Mouse (Mus musculus) intestine, embryonic 15.5 days (tissue): ENCODE measurements at regions not wholly inside any gene's neighbourhood (a gene's known extent, or its start where the extent isn't known, plus 50 kb on each side); places are given as distances from the start of the nearest gene placed in this dataset.

ENCODE experiments used
- ATAC-seq: fragments of 200-750 bp; cut with Nextera tagmentation; 2 replicates; pipeline ENCODE4 v1.8.0; 2017; ENCODE audit warnings: moderate TSS enrichment, moderate library complexity
- H3K27ac ChIP-seq: fragments of 300-500 bp; sonication (generic); 2 replicates; pipeline ENCODE4 v1.5.1; 2015; ENCODE audit warnings: mild to moderate bottlenecking, inconsistent platforms
- H3K27me3 ChIP-seq: fragments of 300-500 bp; sonication (generic); replicated peaks from 2 replicates; pipeline ENCODE4 v1.6.1; 2015; ENCODE audit warnings: inconsistent platforms
- H3K36me3 ChIP-seq: fragments of 300-500 bp; sonication (generic); 2 replicates; pipeline ENCODE4 v1.6.1; 2015; ENCODE audit warnings: inconsistent platforms
- H3K4me1 ChIP-seq: fragments of 300-500 bp; sonication (generic); replicated peaks from 2 replicates; pipeline ENCODE4 v1.6.1; 2015; ENCODE audit warnings: inconsistent platforms
- H3K4me2 ChIP-seq: fragments of 300-500 bp; sonication (generic); replicated peaks from 2 replicates; pipeline ENCODE4 v1.6.1; 2015; ENCODE audit warnings: mild to moderate bottlenecking, inconsistent platforms
- H3K4me3 ChIP-seq: fragments of 300-500 bp; sonication (generic); replicated peaks from 2 replicates; pipeline ENCODE4 v1.5.1; 2015; ENCODE audit warnings: inconsistent platforms
- H3K9ac ChIP-seq: fragments of 300-500 bp; sonication (generic); 2 replicates; pipeline ENCODE4 v1.6.1; 2015; ENCODE audit warnings: inconsistent platforms
- H3K9me3 ChIP-seq: fragments of 300-500 bp; sonication (generic); 2 replicates; pipeline ENCODE4 v1.6.1; 2016; ENCODE audit warnings: inconsistent platforms
- WGBS: fragments of 180-500 bp; shearing (Covaris S2); methylation state at CpG from one replicate; pipeline ENCODE4 v1.1.7; 2015; 5-methylcytosine and 5-hydroxymethylcytosine counted together

DNA sequence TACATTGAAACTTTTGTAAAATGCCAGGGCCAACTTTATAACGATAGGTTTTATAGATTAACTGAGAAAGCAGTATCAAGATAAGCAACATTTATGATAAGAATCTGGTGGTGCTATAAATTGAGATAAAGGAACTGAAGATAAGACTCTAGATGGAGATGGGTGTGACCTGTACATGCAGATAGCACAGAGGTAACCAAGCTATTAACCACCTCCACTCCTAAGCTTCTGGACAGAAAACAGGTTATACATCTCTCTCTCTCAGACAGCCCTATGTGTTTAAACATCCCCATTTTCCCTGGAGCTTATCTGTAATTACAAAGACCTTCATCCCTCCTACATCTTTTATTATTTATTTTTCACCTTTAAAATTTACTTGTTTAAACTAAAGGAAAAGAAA is 590.5 kb upstream of the Nrg3 start:
- no peaks in the 10 kb centered on the region for H3K36me3 ChIP-seq
- H3K4me2 ChIP-seq, result no peak overlapping the region
- peak; percentile 81 for ATAC-seq
- no peaks in the 10 kb centered on the region for H3K4me1 ChIP-seq
- no peaks in the 10 kb centered on the region for H3K27me3 ChIP-seq
- no peaks in the 10 kb centered on the region for H3K9me3 ChIP-seq
- WGBS, result 67% methylated on average over 1 of the region's 1 CpGs
- H3K27ac ChIP-seq, result no peak overlapping the region
- H3K4me3 ChIP-seq, result no peak overlapping the region
- no peak overlapping the region for H3K9ac ChIP-seq

DNA sequence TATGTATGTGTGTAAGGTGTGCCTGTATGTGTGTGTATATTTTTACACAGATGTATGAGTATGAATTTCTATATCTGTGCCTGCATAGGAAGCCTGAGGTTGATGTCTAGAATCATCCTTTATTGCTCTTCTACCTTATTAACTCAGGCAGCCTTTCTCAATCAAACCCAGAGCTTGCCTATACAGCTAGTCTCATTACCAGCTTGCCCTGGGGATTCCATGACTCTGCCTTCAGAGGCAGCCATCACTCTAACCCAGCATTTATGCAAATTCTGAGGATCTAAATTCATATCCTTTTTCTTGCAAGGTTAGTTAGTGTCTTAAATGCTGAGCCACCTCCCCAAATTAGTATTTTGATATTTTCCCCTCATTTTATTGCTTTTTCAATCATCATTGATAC is 569.0 kb upstream of the Nrg3 start:
- no peaks in the 10 kb centered on the region for H3K9me3 ChIP-seq
- H3K4me2 ChIP-seq, result no peak overlapping the region
- H3K36me3 ChIP-seq, result no peaks in the 10 kb centered on the region
- no peak for ATAC-seq
- no peak overlapping the region for H3K9ac ChIP-seq
- H3K4me3 ChIP-seq, result no peak overlapping the region
- no peak overlapping the region for H3K27ac ChIP-seq
- H3K27me3 ChIP-seq, result no peaks in the 10 kb centered on the region
- H3K4me1 ChIP-seq, result no peaks in the 10 kb centered on the region

DNA sequence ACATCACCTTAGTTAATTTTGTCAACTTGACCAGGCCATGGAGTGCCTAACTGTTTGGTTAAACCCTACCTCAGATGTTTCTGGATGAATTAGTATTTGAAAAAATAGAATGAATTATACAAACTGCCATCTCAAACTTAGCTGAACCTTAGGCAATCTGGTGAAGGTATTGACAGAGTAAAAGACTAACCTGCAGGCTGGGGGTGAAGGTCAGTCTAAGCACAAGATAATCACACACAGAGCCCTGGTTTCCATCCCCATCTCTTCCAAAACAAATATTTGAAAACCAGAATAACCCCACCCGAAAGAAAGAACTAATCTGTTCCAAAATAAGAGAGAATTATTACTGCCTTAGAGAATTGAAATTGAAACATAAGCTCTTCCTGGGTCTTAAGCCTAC is 563.3 kb upstream of the Nrg3 start:
- Histone ChIP-seq H3K4me2 (no peak overlapping the region), H3K4me3 (no peak overlapping the region), H3K36me3 (no peaks in the 10 kb centered on the region), H3K9me3 (no peaks in the 10 kb centered on the region), H3K27me3 (no peaks in the 10 kb centered on the region), H3K4me1 (no peaks in the 10 kb centered on the region), H3K9ac (no peak overlapping the region), H3K27ac (no peak overlapping the region)
- ATAC-seq, result no peak
- WGBS, result 59% methylated on average over 1 of the region's 1 CpGs

DNA sequence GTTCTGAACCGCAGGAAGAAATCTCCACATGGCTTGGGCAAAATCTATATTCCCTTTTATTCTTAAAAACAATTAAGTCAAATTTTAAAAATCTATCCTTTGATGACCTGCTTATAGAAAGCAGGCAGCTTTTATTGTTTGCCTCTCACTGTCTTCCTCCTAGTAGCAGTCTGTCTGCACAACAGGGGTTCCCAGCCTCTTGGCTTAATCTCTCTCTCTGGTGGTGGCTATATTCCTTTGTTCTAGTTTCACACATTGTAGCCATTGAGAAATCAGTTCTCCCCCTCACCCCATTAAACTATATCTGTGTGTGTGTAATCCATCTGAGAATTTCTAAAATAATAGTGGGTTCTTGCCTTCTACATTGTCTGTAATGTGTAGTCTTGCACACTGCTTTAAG is 542.4 kb upstream of the Nrg3 start:
- no peaks in the 10 kb centered on the region for H3K27me3 ChIP-seq
- H3K9ac ChIP-seq, result no peak overlapping the region
- H3K4me2 ChIP-seq, result no peak overlapping the region
- H3K9me3 ChIP-seq, result no peaks in the 10 kb centered on the region
- H3K4me3 ChIP-seq, result no peak overlapping the region
- H3K36me3 ChIP-seq, result no peaks in the 10 kb centered on the region
- 90% methylated on average over 1 of the region's 1 CpGs for WGBS
- no peaks in the 10 kb centered on the region for H3K4me1 ChIP-seq
- H3K27ac ChIP-seq, result no peak overlapping the region
- no peak for ATAC-seq

DNA sequence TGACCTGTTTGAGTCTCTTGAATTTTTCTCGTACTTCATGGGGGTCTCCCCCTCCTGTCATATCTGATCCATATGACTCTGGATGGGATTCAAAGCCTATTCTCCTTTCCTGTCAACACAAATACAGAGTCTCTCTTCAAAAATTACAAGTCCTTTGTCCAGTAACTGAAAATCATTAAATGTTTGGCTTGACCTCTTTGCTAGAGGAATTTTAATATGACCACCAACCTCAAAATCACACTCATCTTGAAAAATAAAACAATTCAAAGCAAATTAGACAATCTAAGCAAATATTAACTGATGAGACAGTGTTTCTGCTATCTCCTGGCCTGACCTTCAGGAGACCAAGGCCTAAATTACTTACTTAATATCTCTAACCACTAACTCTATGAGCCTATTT is 541.8 kb upstream of the Nrg3 start:
- no peak overlapping the region for H3K27ac ChIP-seq
- ATAC-seq, result no peak
- H3K4me1 ChIP-seq, result no peaks in the 10 kb centered on the region
- H3K36me3 ChIP-seq, result no peaks in the 10 kb centered on the region
- no peaks in the 10 kb centered on the region for H3K9me3 ChIP-seq
- no peaks in the 10 kb centered on the region for H3K27me3 ChIP-seq
- no peak overlapping the region for H3K9ac ChIP-seq
- WGBS, result 60% methylated on average over 1 of the region's 1 CpGs
- no peak overlapping the region for H3K4me2 ChIP-seq
- no peak overlapping the region for H3K4me3 ChIP-seq

DNA sequence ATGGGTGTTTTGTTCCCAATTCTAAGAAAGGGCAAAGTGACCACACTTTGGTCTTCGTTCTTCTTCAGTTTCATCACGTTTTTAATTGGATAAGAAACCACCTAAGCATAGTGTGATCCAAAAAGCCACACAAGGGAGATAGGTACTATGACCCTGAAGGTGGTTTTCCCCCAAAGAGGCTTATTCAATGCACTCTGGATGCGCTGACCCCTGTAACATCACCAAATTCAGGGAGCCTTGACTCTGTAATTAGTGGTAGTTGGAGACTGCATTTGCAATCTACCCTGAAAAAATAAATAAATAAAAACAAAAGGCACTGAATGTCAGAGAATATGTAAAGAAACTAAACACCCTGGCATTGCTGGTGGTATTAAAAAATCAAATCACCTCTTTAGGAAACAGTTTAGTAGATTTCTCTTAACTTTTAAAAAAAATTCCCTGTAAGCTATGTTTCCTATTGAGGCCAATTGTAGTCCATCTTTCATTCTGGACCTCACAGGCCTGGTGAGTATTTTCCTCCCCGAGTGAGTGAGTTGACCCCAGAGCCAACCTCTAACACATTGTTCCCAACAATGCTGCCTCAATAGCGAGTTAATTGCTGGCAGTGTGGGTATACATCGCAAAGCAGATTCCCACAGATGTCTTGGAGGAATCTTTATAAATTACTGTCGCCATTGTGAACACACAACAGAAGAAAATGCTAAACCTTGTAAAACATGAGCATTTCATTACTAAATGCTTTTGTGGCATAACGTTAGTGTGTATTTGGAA is 537.1 kb upstream of the Nrg3 start:
- Histone ChIP-seq H3K4me2 (no peak overlapping the region), H3K4me1 (no peaks in the 10 kb centered on the region), H3K9ac (no peak overlapping the region), H3K4me3 (no peak overlapping the region), H3K9me3 (no peaks in the 10 kb centered on the region), H3K27me3 (no peaks in the 10 kb centered on the region), H3K36me3 (no peaks in the 10 kb centered on the region), H3K27ac (no peak overlapping the region)
- 62% methylated on average over 8 of the region's 8 CpGs for WGBS
- no peak for ATAC-seq
